Mouse (Mus musculus) kidney, postnatal 0 days (tissue): ENCODE data around the gene Ramp3. TPM values are rescaled to one million over a fixed set of nuclear protein-coding genes. Genes with fewer than 3 reads are reported as not detected.

Experiments
- ATAC-seq: fragments of 200-750 bp; cut with Nextera tagmentation; replicated peaks from 2 replicates; pipeline ENCODE4 v1.8.0; 2017; ENCODE audit warnings: low read depth, moderate number of reproducible peaks, moderate TSS enrichment, moderate library complexity; ENCODE audit not compliant: low FRiP score
- DNase-seq: peaks from one replicate; pipeline ENCODE4 v3.0.0-alpha.2; 2016; ENCODE audit warnings: low spot score
- H3K27ac ChIP-seq: fragments of 300-500 bp; sonication (generic); 2 replicates; pipeline ENCODE4 v1.5.1; 2014; ENCODE audit warnings: mild to moderate bottlenecking
- H3K27me3 ChIP-seq: fragments of 300-500 bp; sonication (generic); 2 replicates; pipeline ENCODE4 v1.6.1; 2014; ENCODE audit warnings: low read length, mixed read lengths; ENCODE audit not compliant: insufficient read depth
- H3K36me3 ChIP-seq: fragments of 300-500 bp; sonication (generic); 2 replicates; pipeline ENCODE4 v1.6.1; 2014; ENCODE audit warnings: low read length, mixed read lengths; ENCODE audit not compliant: insufficient read depth
- H3K4me1 ChIP-seq: fragments of 300-500 bp; sonication (generic); replicated peaks from 2 replicates; pipeline ENCODE4 v1.6.1; 2014; ENCODE audit warnings: antibody characterized with exemption, low read length, mixed read lengths; ENCODE audit not compliant: insufficient read depth
- H3K4me2 ChIP-seq: fragments of 300-500 bp; sonication (generic); 2 replicates; pipeline ENCODE4 v1.6.1; 2014; ENCODE audit warnings: mild to moderate bottlenecking, low read length, moderate library complexity, mixed read lengths
- H3K4me3 ChIP-seq: fragments of 300-500 bp; sonication (generic); replicated peaks from 2 replicates; pipeline ENCODE4 v1.5.1; 2014; ENCODE audit warnings: low read depth, low read length
- H3K9ac ChIP-seq: fragments of 300-500 bp; sonication (generic); 2 replicates; pipeline ENCODE4 v1.6.1; 2014; ENCODE audit warnings: low read depth, low read length
- H3K9me3 ChIP-seq: fragments of 300-500 bp; sonication (generic); replicated peaks from 2 replicates; pipeline ENCODE4 v1.6.1; 2016; ENCODE audit warnings: low read length, inconsistent platforms, mixed read lengths
- CTCF ChIP-seq: IDR thresholded peaks from 2 replicates; pipeline ENCODE4 v1.5.1; 2016; ENCODE audit warnings: antibody characterized with exemption, low read depth, mild to moderate bottlenecking, moderate library complexity
- WGBS: fragments of 180-500 bp; shearing (Covaris S2); extraction: QIAGEN DNeasy Blood & Tissue Kit; methylation state at CpG from one replicate; pipeline ENCODE4 v1.1.7; 2014; 5-methylcytosine and 5-hydroxymethylcytosine counted together
- polyA plus RNA-seq: library from polyadenylated mRNA; unstranded; fragments of >200 nt; fragmentation: Nextera tagmentation; extraction: Ambion mirVana; gene quantifications from 2 replicates; pipeline ENCODE4 v1.2.1, GENCODE M21; 2015

Ramp3 gene
- polyA plus RNA-seq, 1 experiment from 2014 or later, result 26.5 TPM

- TF ChIP-seq CTCF, result no peak
- WGBS, result 79% methylated on average over 2 of the region's 2 CpGs
- H3K27ac ChIP-seq, result no peak overlapping the region
- ATAC-seq (no peak), DNase-seq (no peak)
- H3K36me3 ChIP-seq, result no peaks in the 10 kb centered on the region
- H3K4me1 ChIP-seq, result no peaks in the 10 kb centered on the region; the same call in 1 of the 2 replicates
- H3K9me3 ChIP-seq, result no peaks in the 10 kb centered on the region; the same call in 1 of the 2 replicates
- no peaks in the 10 kb centered on the region for H3K27me3 ChIP-seq
- no peak overlapping the region for H3K4me2 ChIP-seq
- no peak overlapping the region for H3K4me3 ChIP-seq
- H3K9ac ChIP-seq, result no peak overlapping the region
Measured at GRCm38 (mm10) chr11:6666634-6667033, 8.3 kb downstream of the Ramp3 start.

GRCm38 (mm10) chr11:6669041-6669440, 10.7 kb downstream of the Ramp3 start:
- Histone ChIP-seq H3K27me3 (no peaks in the 10 kb centered on the region), H3K9me3 (no peaks in the 10 kb centered on the region; the same call in 1 of the 2 replicates), H3K27ac (no peak overlapping the region), H3K4me3 (no peak overlapping the region), H3K36me3 (no peaks in the 10 kb centered on the region), H3K4me2 (no peak overlapping the region), H3K9ac (no peak overlapping the region), H3K4me1 (no peaks in the 10 kb centered on the region; the same call in 1 of the 2 replicates)
- DNase-seq, result peak; percentile 28
- no peak for TF ChIP-seq CTCF
- WGBS, result 46% methylated on average over 9 of the region's 9 CpGs
- no peak for ATAC-seq

- peak; percentile 37 for DNase-seq
- H3K27me3 ChIP-seq, result no peaks in the 10 kb centered on the region
- no peak overlapping the region for H3K4me2 ChIP-seq
- H3K36me3 ChIP-seq, result no peaks in the 10 kb centered on the region
- H3K27ac ChIP-seq, result no peak overlapping the region
- H3K4me3 ChIP-seq, result no peak overlapping the region
- peak; percentile 51; the same call in 1 of the 2 replicates for TF ChIP-seq CTCF
- H3K9ac ChIP-seq, result no peak overlapping the region
- 36% methylated on average over 2 of the region's 2 CpGs for WGBS
- H3K4me1 ChIP-seq, result no peaks in the 10 kb centered on the region; the same call in 1 of the 2 replicates
- no peaks in the 10 kb centered on the region; the same call in 1 of the 2 replicates for H3K9me3 ChIP-seq
- no peak for ATAC-seq
Measured at GRCm38 (mm10) chr11:6670044-6670443, 11.7 kb downstream of the Ramp3 start.

- Histone ChIP-seq H3K4me3 (no peak overlapping the region), H3K27me3 (no peaks in the 10 kb centered on the region), H3K9ac (no peak overlapping the region), H3K9me3 (no peaks in the 10 kb centered on the region; the same call in 1 of the 2 replicates), H3K4me1 (no peaks in the 10 kb centered on the region; the same call in 1 of the 2 replicates), H3K27ac (no peak overlapping the region), H3K4me2 (no peak overlapping the region), H3K36me3 (no peaks in the 10 kb centered on the region)
- no peak for ATAC-seq
- no peak for DNase-seq
- no peak for TF ChIP-seq CTCF
- WGBS, result 85% methylated on average over 4 of the region's 4 CpGs
Measured at GRCm38 (mm10) chr11:6670826-6671225, 12.5 kb downstream of the Ramp3 start.

- 78% methylated on average over 9 of the region's 9 CpGs for WGBS
- Histone ChIP-seq H3K9ac (no peak overlapping the region), H3K4me2 (no peak overlapping the region), H3K27ac (no peak overlapping the region), H3K4me1 (no peaks in the 10 kb centered on the region), H3K4me3 (no peak overlapping the region), H3K36me3 (no peaks in the 10 kb centered on the region), H3K9me3 (no peaks in the 10 kb centered on the region), H3K27me3 (no peaks in the 10 kb centered on the region)
- no peak for TF ChIP-seq CTCF
- ATAC-seq (no peak), DNase-seq (no peak)
Measured at GRCm38 (mm10) chr11:6674701-6675100, 16.4 kb downstream of the Ramp3 start.

GRCm38 (mm10) chr11:6675402-6675801, 17.1 kb downstream of the Ramp3 start:
- H3K4me2 ChIP-seq, result no peak overlapping the region
- 43% methylated on average over 7 of the region's 7 CpGs for WGBS
- no peak overlapping the region for H3K27ac ChIP-seq
- ATAC-seq (no peak), DNase-seq (peak; percentile 49)
- H3K9ac ChIP-seq, result no peak overlapping the region
- no peaks in the 10 kb centered on the region for H3K36me3 ChIP-seq
- H3K4me1 ChIP-seq, result no peaks in the 10 kb centered on the region
- no peak for TF ChIP-seq CTCF
- no peaks in the 10 kb centered on the region for H3K27me3 ChIP-seq
- no peak overlapping the region for H3K4me3 ChIP-seq
- no peaks in the 10 kb centered on the region for H3K9me3 ChIP-seq

GRCm38 (mm10) chr11:6676641-6677040, 18.3 kb downstream of the Ramp3 start:
- no peaks in the 10 kb centered on the region for H3K9me3 ChIP-seq
- no peaks in the 10 kb centered on the region for H3K27me3 ChIP-seq
- DNase-seq (no peak), ATAC-seq (no peak)
- H3K4me3 ChIP-seq, result no peak overlapping the region
- no peaks in the 10 kb centered on the region for H3K36me3 ChIP-seq
- 90% methylated on average over 9 of the region's 9 CpGs for WGBS
- no peaks in the 10 kb centered on the region for H3K4me1 ChIP-seq
- H3K4me2 ChIP-seq, result no peak overlapping the region
- no peak for TF ChIP-seq CTCF
- H3K27ac ChIP-seq, result no peak overlapping the region
- H3K9ac ChIP-seq, result no peak overlapping the region
